Mouse (Mus musculus): ENCODE measurements around the gene Irak4. TPM values are rescaled to one million over a fixed set of nuclear protein-coding genes. Genes with fewer than 3 reads are reported as not detected.

Gene Irak4
- polyA plus RNA-seq, 1 experiment from 2014 or later, result 2.8 TPM

GRCm38 (mm10) chr15:94532956-94533355 lies 10.5 kb upstream of the Irak4 start:
- Histone ChIP-seq H3K9ac (no peak overlapping the region), H3K27me3 (no peaks in the 10 kb centered on the region), H3K4me1 (no peaks in the 10 kb centered on the region), H3K27ac (no peak overlapping the region), H3K9me3 (no peaks in the 10 kb centered on the region), H3K4me3 (replicated peaks) (no peak overlapping the region), H3K36me3 (replicated peaks) (0 out of 2 replicates have a peak, but pooled peaks cover 7% of the 10 kb centered on the region), H3K4me2 (no peak overlapping the region)
- no peak for ATAC-seq (ENCODE audit: low FRiP score)
- WGBS, result 87% methylated on average over 6 of the region's 6 CpGs

GRCm38 (mm10) chr15:94535521-94535920 lies 7.9 kb upstream of the Irak4 start:
- Histone ChIP-seq H3K27ac (no peak overlapping the region), H3K9me3 (no peaks in the 10 kb centered on the region), H3K4me3 (replicated peaks) (no peak overlapping the region), H3K4me2 (no peak overlapping the region), H3K27me3 (no peaks in the 10 kb centered on the region), H3K4me1 (no peaks in the 10 kb centered on the region), H3K9ac (no peak overlapping the region), H3K36me3 (replicated peaks) (0 out of 2 replicates have a peak, but pooled peaks cover 7% of the 10 kb centered on the region)
- 95% methylated on average over 7 of the region's 7 CpGs for WGBS
- ATAC-seq (ENCODE audit: low FRiP score), result no peak

- no peak overlapping the region for H3K4me3 ChIP-seq (replicated peaks)
- no peaks in the 10 kb centered on the region for H3K36me3 ChIP-seq (replicated peaks)
- no peak for ATAC-seq (ENCODE audit: low FRiP score)
- no peak overlapping the region for H3K9ac ChIP-seq
- no peaks in the 10 kb centered on the region for H3K9me3 ChIP-seq
- 91% methylated on average over 3 of the region's 3 CpGs for WGBS
- H3K27ac ChIP-seq, result no peak overlapping the region
- H3K4me2 ChIP-seq, result no peak overlapping the region
- H3K4me1 ChIP-seq, result peaks cover 5% of the 10 kb centered on the region; the same call in 1 of the 2 replicates
- no peaks in the 10 kb centered on the region for H3K27me3 ChIP-seq
These were observed 4.1 kb upstream of the Irak4 start for GRCm38 (mm10) chr15:94539296-94539695.

- no peaks in the 10 kb centered on the region for H3K36me3 ChIP-seq (replicated peaks)
- peak; percentile 89 for ATAC-seq (ENCODE audit: low FRiP score)
- H3K4me2 ChIP-seq, result peak overlapping the region; percentile 67
- no peaks in the 10 kb centered on the region for H3K9me3 ChIP-seq
- 12% methylated on average over 21 of the region's 22 CpGs for WGBS
- peak overlapping the region; percentile 56 for H3K4me3 ChIP-seq (replicated peaks)
- H3K27ac ChIP-seq, result no peak overlapping the region
- peak overlapping the region; percentile 60 for H3K9ac ChIP-seq
- no peaks in the 10 kb centered on the region for H3K27me3 ChIP-seq
- H3K4me1 ChIP-seq, result peaks cover 5% of the 10 kb centered on the region; the same call in 1 of the 2 replicates
These were observed 655 bp upstream of the Irak4 start for GRCm38 (mm10) chr15:94542567-94543408.

GRCm38 (mm10) chr15:94544052-94544636 lies 701 bp downstream of the Irak4 start:
- H3K9me3 ChIP-seq, result no peaks in the 10 kb centered on the region
- peak overlapping the region; percentile 67 for H3K4me2 ChIP-seq
- H3K27me3 ChIP-seq, result no peaks in the 10 kb centered on the region
- H3K36me3 ChIP-seq (replicated peaks), result no peaks in the 10 kb centered on the region
- 39% methylated on average over 9 of the region's 9 CpGs for WGBS
- no peak for ATAC-seq (ENCODE audit: low FRiP score)
- H3K4me1 ChIP-seq, result peaks cover 5% of the 10 kb centered on the region; the same call in 1 of the 2 replicates
- H3K4me3 ChIP-seq (replicated peaks), result peak overlapping the region; percentile 56
- no peak overlapping the region for H3K27ac ChIP-seq
- H3K9ac ChIP-seq, result peak overlapping the region; percentile 60

GRCm38 (mm10) chr15:94544844-94545243 lies 1.4 kb downstream of the Irak4 start:
- ATAC-seq (ENCODE audit: low FRiP score), result no peak
- no peak overlapping the region for H3K4me2 ChIP-seq
- H3K36me3 ChIP-seq (replicated peaks), result no peaks in the 10 kb centered on the region
- H3K4me1 ChIP-seq, result peaks cover 5% of the 10 kb centered on the region; the same call in 1 of the 2 replicates
- H3K9ac ChIP-seq, result no peak overlapping the region
- no peaks in the 10 kb centered on the region for H3K9me3 ChIP-seq
- 85% methylated on average over 4 of the region's 4 CpGs for WGBS
- no peak overlapping the region for H3K4me3 ChIP-seq (replicated peaks)
- no peaks in the 10 kb centered on the region for H3K27me3 ChIP-seq
- no peak overlapping the region for H3K27ac ChIP-seq

- Histone ChIP-seq H3K4me3 (replicated peaks) (no peak overlapping the region), H3K9ac (no peak overlapping the region), H3K36me3 (replicated peaks) (no peaks in the 10 kb centered on the region), H3K27me3 (no peaks in the 10 kb centered on the region), H3K9me3 (no peaks in the 10 kb centered on the region), H3K4me1 (no peaks in the 10 kb centered on the region), H3K4me2 (no peak overlapping the region), H3K27ac (no peak overlapping the region)
- WGBS, result 91% methylated on average over 9 of the region's 9 CpGs
- ATAC-seq (ENCODE audit: low FRiP score), result no peak
These were observed 10.1 kb downstream of the Irak4 start for GRCm38 (mm10) chr15:94553536-94553935.

- ATAC-seq (ENCODE audit: low FRiP score), result peak; percentile 68
- Histone ChIP-seq H3K4me1 (no peaks in the 10 kb centered on the region), H3K4me2 (no peak overlapping the region), H3K4me3 (replicated peaks) (no peak overlapping the region), H3K36me3 (replicated peaks) (no peaks in the 10 kb centered on the region), H3K9ac (no peak overlapping the region), H3K9me3 (no peaks in the 10 kb centered on the region), H3K27me3 (no peaks in the 10 kb centered on the region), H3K27ac (no peak overlapping the region)
- 26% methylated on average over 7 of the region's 7 CpGs for WGBS
These were observed 14.0 kb downstream of the Irak4 start for GRCm38 (mm10) chr15:94557442-94557841.

GRCm38 (mm10) chr15:94558895-94559656 lies 15.6 kb downstream of the Irak4 start:
- no peaks in the 10 kb centered on the region for H3K4me1 ChIP-seq
- H3K36me3 ChIP-seq (replicated peaks), result no peaks in the 10 kb centered on the region
- no peak overlapping the region for H3K27ac ChIP-seq
- no peak for ATAC-seq (ENCODE audit: low FRiP score)
- WGBS, result 85% methylated on average over 17 of the region's 17 CpGs
- H3K4me2 ChIP-seq, result no peak overlapping the region
- no peak overlapping the region for H3K4me3 ChIP-seq (replicated peaks)
- H3K9me3 ChIP-seq, result no peaks in the 10 kb centered on the region
- H3K9ac ChIP-seq, result no peak overlapping the region
- H3K27me3 ChIP-seq, result no peaks in the 10 kb centered on the region

- H3K4me3 ChIP-seq (replicated peaks), result no peak overlapping the region
- H3K9me3 ChIP-seq, result no peaks in the 10 kb centered on the region
- H3K9ac ChIP-seq, result no peak overlapping the region
- no peak overlapping the region for H3K4me2 ChIP-seq
- no peaks in the 10 kb centered on the region for H3K36me3 ChIP-seq (replicated peaks)
- WGBS, result 83% methylated on average over 2 of the region's 2 CpGs
- H3K27ac ChIP-seq, result no peak overlapping the region
- no peak for ATAC-seq (ENCODE audit: low FRiP score)
- no peaks in the 10 kb centered on the region for H3K4me1 ChIP-seq
- no peaks in the 10 kb centered on the region for H3K27me3 ChIP-seq
These were observed 21.5 kb downstream of the Irak4 start for GRCm38 (mm10) chr15:94564909-94565308.

GRCm38 (mm10) chr15:94565854-94566253 lies 22.4 kb downstream of the Irak4 start:
- no peak for ATAC-seq (ENCODE audit: low FRiP score)
- 90% methylated on average over 9 of the region's 9 CpGs for WGBS
- H3K27me3 ChIP-seq, result no peaks in the 10 kb centered on the region
- no peaks in the 10 kb centered on the region for H3K9me3 ChIP-seq
- H3K27ac ChIP-seq, result no peak overlapping the region
- H3K4me2 ChIP-seq, result no peak overlapping the region
- no peak overlapping the region for H3K9ac ChIP-seq
- H3K4me1 ChIP-seq, result no peaks in the 10 kb centered on the region
- H3K4me3 ChIP-seq (replicated peaks), result no peak overlapping the region
- no peaks in the 10 kb centered on the region for H3K36me3 ChIP-seq (replicated peaks)

- Histone ChIP-seq H3K36me3 (replicated peaks) (no peaks in the 10 kb centered on the region), H3K27me3 (no peaks in the 10 kb centered on the region), H3K4me1 (no peaks in the 10 kb centered on the region), H3K4me3 (replicated peaks) (no peak overlapping the region), H3K9me3 (no peaks in the 10 kb centered on the region), H3K9ac (no peak overlapping the region), H3K27ac (no peak overlapping the region), H3K4me2 (no peak overlapping the region)
- ATAC-seq (ENCODE audit: low FRiP score), result no peak
- 91% methylated on average over 10 of the region's 10 CpGs for WGBS
These were observed 25.2 kb downstream of the Irak4 start for GRCm38 (mm10) chr15:94568496-94569182.
